Mouse (Mus musculus) activated CD4-positive, CD25-positive, alpha-beta regulatory T cell, adult 4 months (primary cell): Measurements from ENCODE around the gene Gm10322. TPM values are rescaled to one million over a fixed set of nuclear protein-coding genes. Genes with fewer than 3 reads are reported as not detected.

Experiments
- ATAC-seq: one replicate; pipeline ENCODE4 v1.8.0; 2017
- polyA plus RNA-seq, 2 experiments: library from polyadenylated mRNA; unstranded; fragments of 100-300 nt; shearing (Covaris generic); gene quantifications; one replicate each; pipeline ENCODE4 v1.2.1; 2017

Gm10322 gene
- not detected for polyA plus RNA-seq

DNA sequence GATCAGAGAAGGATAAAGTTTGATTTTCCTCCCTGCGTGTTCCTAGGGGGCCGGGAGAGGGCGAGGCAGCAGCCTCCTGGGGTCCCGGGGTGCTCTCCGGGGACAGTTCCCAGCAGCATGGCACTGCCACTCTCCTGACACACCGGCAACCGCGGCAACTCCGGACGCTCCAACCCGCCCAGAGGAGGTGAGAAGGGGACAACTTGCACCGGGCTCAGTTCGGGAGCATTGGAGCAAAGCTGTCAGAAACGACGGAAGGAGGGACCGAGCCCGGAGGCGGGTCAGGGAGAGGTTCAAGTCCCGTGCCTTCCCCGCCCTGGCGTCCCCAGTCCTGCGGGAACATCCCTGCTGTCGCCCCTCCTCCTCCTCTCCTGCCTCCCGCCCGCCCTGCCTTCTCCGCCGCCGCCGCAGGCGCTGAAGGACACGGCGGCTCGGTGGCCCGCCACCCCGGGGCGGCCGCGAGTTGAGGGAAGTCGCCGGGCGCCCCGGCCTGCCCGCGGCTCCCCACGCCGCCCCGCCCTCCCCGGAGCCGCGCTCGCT is at the start of gene Gm10322:
Gene Gm10322 (plus strand): TSS at position 83 of the 540 bp plus-strand sequence.
- ATAC-seq, result peak; percentile 32

DNA sequence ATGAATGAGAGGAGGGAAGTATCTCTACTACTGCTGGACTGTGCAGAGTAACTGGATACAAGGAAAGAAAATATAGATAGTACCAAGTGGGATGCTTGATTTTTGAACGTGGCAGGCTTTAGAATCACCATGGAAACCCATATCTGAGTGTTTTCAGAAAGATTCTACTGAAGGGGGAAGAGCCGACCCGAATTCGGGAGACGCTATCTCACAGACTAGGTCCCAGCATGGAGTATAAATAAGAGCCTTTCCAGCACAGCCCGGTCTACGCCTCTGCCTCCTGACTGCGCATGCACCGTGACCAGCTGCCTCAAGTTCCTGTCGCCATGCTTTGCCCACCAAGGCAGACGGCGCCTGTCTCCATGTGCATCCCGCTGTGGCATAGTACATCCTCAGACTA is 48.9 kb upstream of the Gm10322 start:
- no peak for ATAC-seq

DNA sequence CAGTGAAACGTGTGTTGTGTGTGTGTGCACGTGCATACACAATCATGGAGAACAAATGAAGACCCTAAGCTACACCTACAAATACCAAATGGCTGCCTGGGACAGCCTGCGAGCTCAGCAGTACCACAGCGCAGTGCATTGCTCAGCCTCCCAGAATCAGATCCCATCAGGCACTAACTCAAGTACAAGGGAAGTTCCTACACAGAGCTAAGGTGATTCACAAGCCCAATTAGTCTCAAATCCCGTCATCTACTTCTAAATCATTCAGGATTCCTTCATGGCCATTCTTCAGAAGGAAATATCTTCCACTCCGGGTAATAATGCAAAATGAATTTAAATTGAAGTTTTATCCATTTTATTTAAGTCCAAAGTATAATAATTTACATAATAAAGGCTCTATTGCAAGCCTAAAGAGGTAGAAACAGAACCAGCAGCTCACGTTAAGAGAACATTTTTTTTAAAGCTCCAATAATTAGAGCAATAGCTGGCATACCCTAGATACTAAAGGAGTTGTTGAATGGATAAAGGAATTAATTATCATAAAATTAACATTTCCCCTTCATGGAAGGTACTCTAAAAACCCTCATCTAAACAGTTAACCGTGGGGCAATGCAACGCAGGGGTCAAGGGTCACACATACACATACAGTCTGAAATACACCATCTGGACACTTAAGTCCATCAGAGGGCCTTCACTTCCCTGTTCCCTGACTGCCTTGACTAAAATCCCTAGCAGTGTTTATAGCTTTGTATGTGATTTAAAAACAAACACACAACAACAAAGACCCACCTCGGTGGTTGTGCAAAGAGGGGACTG is 47.0 kb upstream of the Gm10322 start:
- ATAC-seq, result no peak

DNA sequence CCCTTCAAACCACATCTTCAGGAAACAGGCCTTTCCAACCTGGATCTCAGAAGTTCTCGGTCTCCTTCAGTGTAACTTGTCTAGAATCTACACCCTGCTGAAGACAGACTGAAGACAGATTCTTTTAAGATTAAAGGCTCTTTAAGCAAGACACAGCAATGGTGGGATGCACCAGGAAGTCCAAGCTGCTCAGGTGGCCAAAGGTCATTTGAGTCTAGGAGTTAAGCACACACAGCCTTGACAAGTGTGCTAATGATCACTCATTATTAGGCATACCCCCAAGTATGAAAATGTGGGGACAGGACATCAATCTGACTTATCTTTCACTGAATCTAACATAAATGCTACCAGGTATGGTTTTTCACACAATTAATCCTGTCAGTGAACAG is 46.4 kb upstream of the Gm10322 start:
- peak; percentile 28 for ATAC-seq

DNA sequence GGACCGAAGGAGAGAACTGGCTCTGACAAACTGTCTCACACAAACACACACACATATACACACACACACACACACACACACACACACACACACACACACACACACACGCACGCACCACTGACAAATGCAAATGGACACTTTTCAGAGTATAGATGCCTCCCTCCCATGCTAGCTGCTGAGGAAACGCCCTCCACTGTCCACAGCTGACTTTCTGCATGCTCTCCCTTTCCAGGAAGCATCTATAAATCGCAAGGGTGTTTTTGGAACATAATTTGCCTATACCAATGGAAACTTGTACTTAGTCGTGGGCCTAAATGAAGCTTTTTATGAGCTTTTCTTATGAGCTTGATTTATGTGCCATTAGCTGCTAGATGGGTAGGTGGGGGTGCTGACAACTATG is 45.5 kb upstream of the Gm10322 start:
- ATAC-seq, result peak; percentile 67

DNA sequence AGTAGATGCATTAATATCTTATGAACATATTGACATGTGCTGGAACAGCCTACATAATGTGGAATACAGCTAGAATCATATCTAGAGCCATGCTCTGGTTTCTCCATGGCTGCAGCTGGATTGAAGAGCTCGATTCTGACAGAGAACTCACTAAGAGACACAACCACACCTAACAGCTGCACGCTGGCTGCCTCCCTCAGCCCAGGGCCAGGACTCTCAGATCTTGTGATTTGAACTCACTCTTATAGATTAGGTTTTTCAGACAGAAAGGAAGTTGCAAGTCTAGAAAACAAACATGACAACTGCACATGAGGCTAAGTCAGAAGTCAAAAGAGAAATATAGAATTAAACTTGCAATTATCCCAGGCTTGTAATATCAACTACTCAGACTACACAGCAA is 45.1 kb upstream of the Gm10322 start:
- no peak for ATAC-seq

DNA sequence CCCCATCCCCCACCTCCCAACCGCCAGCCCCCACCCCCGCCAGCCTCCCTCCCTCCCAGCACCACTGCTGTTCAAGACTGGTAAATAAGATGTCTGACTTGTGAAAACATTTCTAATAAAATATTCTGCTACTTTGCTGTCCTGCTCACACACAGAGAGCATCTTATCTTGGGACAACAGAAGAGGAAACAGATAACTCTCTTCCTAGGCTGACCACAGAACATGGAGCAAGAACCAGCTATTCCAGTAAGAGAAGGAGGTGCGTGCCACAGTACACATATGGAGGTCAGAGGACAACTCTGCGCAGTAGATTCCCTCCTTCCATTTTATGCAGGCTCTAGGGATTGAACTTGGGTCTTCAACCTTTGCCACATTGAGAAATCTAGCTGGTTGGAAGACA is 44.6 kb upstream of the Gm10322 start:
- ATAC-seq, result no peak

DNA sequence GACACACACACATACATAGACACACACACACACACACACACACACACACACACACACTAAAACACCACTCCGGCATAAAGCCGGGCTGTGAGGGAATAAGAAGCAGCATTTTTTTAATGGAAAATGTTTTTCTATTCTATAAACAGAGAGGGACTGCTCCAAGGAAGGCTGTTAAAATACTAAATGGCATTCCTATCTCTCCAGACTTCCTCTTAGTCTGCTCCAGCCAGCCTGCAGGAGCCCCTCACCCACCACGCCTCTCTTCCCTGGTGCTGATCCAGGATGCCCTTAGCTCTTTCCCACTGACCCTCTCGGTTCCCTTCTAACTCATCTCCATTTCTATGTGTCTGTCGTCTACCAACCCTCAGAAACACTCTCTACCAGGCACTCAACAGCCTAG is 43.9 kb upstream of the Gm10322 start:
- no peak for ATAC-seq

DNA sequence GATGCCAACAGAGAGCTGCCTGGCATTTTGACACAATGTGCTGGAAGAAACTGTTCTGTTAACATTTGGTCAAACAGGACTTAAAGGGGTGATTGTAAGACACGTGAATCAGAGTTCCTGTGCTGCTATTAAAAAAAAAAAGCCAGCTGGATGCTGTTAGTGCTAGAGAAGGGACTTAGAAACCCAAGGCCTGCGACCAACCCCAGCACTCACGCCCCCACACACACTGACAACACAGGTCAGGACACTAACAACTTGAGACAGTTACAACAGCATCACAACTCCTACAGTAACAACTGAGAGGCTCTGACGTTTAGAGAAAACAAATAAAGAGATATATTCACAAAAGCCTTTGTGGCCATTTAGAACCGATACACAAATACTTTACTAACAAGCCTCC is 39.6 kb upstream of the Gm10322 start:
- no peak for ATAC-seq

DNA sequence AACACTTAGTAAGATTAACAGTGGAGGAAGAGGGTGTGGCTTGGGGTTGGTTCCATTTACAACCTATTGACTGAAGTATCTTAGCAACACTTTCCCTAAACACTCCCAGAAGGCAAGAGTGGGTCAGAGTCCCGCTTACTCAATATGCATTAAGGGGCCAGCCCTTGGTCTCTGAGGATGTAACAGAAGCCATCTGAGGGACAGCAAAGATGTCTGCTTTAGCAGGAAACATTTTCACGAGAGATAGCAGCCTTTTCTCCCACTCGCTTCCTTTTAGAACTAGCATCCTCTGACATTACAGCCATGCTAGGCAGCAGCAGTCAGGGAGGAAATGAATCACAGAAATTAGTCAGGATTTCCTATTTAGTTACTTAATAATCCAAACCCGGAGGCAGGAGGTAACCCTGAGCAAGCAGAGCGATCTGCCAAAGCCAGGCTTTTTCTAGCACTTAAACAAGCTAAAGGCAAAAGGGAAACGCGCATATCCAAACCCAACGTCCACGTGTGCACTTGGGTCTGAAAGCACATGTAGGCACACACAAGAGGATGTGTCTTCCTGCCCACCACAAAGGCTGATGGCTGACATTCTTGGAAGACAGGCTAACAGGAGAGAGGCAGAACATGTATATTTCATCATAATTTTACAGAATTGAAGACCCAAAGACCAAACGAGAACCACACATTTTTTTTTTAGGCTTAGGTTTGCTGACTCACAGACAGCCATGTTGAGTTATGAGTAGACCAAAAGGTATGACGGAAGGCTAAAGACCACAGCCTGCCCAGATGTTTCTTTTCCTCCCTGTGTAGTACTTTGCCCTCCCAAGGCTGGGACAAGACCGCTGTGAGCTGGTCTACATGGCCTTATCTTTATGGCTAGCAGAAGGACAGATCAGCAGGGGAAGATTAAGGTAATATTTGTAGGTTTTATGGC is 37.7 kb upstream of the Gm10322 start:
- ATAC-seq, result peak; percentile 69

DNA sequence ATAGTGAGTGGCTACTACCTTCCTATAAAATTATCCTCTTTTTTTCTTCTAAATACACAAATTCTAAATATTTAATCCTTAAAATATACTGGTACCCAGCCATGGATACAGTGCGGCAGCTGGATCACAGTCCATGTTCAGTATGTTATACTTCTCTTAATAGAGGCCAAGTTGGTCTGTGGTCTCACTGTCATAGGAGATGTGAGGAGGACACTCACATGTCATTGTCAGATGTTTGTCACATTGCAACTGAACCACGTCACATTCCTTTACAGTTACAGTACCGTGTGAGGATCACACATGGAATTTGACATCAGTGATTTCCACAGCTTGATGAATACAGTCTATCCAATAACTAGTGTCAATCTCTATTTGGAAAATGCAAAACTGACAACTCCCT is 36.2 kb upstream of the Gm10322 start:
- no peak for ATAC-seq

DNA sequence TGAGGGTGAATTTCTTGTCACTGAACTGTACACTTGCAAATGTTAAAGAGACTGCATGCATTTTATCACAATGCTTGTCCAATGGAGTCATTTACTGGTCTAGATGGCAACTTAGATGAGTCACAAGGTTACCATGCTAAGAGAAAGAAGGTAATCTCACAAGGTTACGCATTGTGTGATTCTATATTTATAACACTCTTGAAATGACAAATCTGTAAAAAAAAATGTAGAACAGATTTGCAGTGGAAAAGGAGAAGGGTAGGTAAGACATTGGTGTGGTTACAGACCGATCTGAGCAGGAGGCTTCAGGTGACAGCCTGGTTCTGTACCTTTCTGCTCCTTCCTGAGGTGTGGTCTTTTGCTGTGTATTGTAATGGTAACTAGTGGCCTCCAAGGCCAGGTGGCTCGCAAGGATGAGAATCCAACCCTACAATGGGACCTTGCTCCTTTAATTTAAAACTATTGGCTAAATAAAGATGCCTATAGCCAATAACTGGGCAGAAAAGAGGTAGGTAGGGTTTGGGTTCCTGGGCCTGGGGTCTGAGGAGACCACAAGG is 35.2 kb upstream of the Gm10322 start:
- ATAC-seq, result no peak

DNA sequence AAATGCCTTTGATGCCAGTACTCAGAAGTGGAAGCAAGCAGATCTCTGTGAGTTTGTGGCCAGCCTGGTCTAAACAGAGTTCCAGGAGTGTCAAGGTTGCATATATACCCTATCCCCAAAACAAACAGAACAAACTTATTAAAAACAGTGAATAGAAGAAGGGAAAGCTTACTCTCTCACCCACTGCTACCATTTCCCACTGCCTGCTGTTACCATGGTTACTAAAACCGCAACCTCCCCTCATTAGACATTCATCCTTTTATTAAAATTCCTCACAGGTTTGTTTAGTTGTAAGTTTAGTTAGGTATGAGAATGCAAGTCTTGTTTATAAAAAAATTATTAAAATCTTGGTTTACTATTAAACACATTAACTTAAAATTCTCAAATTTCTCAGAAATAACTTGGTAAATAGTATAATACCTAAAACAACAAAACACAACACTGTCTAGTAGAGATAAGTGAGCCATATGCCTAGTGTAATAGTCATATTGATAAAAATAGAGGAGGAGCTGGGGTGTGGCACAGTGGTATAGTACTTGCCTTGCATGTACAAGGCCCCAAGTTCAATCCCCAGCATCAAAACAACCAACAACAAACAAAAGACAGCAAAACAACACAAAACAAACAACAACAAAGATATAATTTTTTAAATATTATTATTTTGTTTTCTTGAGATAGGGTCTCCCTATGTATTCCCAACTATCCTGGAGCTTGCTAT is 33.9 kb upstream of the Gm10322 start:
- no peak for ATAC-seq

DNA sequence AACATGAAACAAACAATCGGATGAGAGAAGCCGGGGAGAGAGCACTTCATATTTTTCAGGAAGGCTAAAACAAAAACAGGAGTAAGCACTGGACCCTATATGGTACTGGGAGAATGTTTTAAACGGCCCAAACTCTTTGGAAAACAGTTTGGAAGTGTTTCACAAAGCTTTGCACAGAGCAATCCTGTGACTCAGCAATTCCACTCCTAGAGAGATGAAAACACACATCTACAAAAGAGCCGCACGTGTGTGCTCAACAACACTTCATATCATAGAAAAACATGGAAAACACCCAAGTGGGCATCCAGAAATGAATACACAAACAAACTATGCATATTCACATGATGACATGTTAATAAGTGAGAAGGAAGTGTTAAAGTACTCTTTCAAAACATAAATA is 30.2 kb upstream of the Gm10322 start:
- no peak for ATAC-seq

DNA sequence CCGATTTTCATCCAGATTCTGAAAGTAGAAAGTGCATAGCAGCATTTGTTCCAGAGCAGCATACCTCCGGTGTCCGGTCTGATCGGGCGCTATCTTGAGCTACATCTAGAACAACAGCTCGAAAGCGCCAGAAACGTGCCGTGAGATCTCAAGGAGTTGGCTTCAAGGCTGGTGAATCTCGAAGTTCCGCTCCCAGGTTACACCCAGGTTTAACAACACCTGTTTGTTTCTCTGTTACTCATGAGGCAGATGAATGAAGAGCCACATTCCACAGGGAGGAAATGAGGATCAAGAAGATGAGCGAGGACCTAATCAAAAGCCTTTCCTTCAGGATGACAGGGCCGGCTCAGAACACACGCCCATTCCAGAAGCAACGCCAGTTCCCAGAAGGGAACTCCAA is 29.0 kb upstream of the Gm10322 start:
- no peak for ATAC-seq

DNA sequence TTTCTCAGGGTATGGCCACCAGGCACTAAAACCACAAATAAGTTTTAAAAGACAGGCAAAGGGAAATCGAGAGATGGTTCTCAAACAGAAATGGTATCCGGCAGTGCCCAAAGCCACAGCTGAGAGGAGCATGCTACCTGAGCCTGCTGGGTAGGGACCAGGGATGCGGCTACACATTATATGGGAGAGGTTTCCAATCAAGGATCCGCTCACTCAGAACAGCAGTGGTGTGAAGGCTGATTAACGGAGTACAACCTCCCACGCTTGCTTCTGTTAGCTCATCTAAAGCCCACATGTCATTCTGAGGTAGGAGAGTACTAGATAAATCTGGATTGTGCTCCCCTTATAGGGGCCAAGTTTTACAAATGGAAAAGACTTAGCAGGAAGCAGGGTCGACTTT is 27.7 kb upstream of the Gm10322 start:
- ATAC-seq, result no peak

DNA sequence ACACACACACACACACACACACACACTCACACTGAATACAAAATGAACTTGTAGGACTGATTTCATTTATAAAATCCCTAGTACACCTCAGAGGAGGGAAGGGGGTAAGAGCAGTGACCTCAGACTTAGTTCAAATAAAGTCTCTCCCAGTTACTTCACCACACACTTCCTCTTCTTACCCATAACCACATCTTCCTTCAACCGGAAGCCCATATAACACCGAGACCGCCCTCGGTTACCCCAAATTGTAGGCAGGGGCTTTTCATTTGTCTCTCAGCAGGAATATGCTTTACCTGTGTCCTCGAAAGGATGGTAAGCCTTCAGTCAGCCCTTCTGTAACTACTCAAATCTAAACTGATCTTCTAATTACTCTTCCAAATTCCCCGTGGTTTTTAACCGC is 26.4 kb upstream of the Gm10322 start:
- peak; percentile 96 for ATAC-seq

DNA sequence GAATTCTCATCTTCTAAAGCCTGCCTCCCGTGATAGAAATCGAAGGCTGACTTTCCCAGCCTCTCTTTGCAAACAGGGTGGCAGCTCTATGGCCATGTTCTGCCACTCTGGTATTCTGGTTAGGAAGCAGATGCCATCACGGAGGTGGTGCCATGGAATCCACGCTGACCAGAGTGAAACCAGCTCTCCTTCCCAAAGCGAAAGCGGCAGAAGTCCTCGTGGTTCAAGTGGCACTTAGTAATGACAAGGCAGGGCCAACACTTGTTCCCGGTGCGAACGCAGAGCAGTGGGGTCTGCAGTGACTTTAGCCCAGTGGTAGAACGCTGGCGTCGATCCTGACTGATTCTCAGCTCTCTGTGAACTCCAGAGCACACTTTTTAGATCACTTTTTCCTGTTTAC is 26.0 kb upstream of the Gm10322 start:
- peak; percentile 11 for ATAC-seq

DNA sequence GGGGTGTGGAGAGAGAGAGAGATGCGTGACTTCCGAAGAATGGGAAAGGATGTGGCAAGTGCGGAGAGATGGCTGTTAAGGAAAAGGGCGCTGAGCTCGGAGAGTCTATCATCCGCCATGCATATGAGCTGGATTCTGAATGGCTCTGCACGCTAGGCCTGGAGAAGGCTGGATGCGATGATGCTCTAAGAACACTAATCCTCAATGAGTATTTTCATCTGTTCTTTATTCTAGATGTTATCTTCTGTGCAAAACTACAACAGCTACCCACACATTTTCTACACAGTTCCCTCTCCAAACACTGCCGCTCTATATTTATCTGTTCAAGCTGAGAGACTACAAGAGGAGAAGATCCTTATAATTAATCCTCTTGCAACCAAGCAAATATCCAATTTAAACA is 25.3 kb upstream of the Gm10322 start:
- ATAC-seq, result no peak

DNA sequence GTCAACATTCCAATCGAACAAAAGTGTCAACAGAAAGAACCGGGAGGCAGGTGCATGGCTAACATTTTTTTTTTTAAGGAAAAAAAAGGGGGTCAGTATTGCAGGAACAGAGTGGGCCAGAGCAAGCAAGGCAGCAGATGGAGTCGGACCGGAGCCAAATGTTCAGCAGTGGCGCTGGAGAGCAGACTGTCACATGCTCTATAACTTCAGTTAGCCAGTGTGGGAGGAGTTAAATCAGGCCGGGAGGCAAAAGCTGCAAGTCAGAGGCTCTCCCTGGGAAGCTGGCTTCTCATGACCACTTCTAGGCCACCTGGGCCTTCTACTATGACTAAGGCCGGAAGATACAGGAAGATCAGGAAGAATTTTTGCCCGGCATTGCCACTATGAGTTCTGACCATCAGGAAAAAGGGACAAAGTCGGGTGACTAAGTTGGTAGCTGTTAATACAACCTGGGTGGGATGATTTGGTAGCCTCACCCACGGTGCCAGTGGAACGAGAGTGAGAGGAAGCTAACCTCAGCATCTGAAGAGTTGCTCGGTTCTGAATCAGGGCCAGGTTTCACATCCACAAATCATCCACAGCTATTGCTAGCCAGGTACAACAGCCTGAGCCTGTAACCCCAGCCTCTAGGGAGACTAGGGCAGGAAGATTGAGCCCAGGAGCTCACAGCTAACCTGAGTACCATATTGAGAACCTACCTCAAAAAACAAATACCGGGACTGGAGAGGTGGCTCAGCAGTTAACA is 21.9 kb upstream of the Gm10322 start:
- no peak for ATAC-seq

DNA sequence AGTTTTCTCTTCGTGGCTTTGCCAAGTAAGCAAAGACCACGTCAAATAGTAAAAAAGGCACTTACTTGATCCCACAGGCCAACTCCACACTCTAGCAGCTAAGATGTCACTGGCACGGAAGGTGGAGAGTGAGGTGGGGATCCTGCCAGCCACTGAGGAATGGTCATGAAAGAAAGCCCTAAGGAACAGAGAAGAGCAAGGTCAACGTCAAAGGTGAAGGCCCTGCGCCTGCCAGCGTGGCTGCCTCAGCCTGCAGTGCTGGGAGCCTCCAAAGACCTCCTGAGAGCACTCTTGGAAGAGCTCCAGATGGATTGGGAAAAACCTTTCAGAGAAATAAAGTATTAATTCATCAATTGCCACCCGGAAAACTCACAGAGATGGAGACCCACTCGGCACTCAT is 15.3 kb upstream of the Gm10322 start:
- no peak for ATAC-seq

DNA sequence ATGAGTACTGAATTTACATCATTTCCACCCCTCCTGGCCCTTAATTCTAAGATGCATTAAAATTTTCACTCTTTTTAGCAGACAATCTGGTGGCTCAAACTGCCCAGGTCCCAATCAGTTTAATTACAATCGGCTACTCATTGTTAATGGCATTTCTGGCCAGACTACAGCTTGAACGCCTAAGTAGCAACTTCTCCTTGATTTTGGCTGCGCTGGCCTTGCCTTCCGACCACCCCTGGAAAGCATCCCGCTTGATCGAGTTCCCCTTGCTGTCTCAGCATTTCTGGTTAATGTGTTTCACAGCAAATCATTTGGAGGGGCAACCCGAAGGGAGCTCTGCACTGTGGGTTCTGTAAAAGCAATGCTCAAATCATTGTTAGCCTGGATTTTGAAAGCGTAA is 13.8 kb upstream of the Gm10322 start:
- no peak for ATAC-seq
